Comparison of ENCODE assay signal across 8 mouse cellular contexts in the genomic region with DNA sequence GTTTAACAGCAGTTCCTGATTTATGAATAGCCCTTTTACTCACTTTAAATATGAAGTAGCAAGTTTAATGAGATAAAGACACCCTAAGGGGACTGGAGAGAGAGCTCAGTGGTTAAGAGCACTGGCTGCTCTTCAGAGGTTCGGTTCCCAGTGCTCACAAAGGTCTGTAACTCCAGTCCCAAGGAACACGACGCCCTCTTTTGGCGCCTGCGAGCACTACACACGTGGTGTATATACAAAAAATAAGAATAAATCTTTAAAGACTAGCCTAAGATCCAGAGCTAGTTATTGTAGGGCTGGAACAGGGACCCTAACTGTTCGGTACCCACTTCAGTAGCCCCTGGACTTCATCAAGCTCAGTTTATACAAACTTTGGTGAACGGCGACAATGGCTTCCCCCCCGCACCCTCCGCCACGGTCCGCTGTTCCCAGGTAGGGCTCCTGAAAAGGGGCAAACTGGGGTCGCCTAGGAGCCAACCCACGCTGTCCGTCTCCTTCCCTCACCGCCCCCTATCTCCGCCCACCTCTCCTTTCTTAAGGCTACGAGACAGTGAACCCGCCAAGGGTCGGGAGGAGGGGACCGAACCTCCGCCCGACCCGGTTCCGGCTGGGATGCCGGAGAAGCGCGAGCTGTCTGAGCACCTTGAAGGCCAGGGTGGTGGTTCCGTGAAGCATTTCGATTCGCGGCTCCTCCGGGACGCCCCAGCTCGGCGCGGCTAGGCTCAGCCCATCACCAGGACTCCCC. TPM values are rescaled to one million over a fixed set of nuclear protein-coding genes. Genes with fewer than 3 reads are reported as not detected.
DNase-seq lines count a peak whose midpoint lies in the region; ATAC-seq lines count a peak whose summit lies in the region.

No protein-coding gene starts in this region.

- WGBS in heart, embryonic 12.5 days = 2% methylated on average over 38 of the region's 38 CpGs
- WGBS in embryonic facial prominence, embryonic 11.5 days = 3% methylated on average over 38 of the region's 38 CpGs
- 2% methylated on average over 38 of the region's 38 CpGs for WGBS in intestine, embryonic 16.5 days
- WGBS in midbrain, embryonic 16.5 days = 1% methylated on average over 38 of the region's 38 CpGs

- peak; percentile 45 for ATAC-seq in heart, embryonic 12.5 days (ENCODE audit: insufficient number of reproducible peaks, low FRiP score)
- ATAC-seq in embryonic facial prominence, embryonic 11.5 days (replicated peaks; ENCODE audit: insufficient number of reproducible peaks, low FRiP score, low TSS enrichment, low read depth) = peak; percentile 40
- peak; percentile 60 for ATAC-seq in intestine, embryonic 16.5 days
- peak; percentile 71 for ATAC-seq in midbrain, embryonic 16.5 days

- peak overlapping the region; percentile 85 for H3K4me2 ChIP-seq in heart, embryonic 12.5 days
- H3K4me2 ChIP-seq in embryonic facial prominence, embryonic 11.5 days (ENCODE audit: low read depth, low read length) = peak overlapping the region; percentile 67
- H3K4me2 ChIP-seq in intestine, embryonic 16.5 days (ENCODE audit: low read depth, low read length) = peak overlapping the region; percentile 80
- H3K4me2 ChIP-seq in midbrain, embryonic 16.5 days (ENCODE audit: low read length) = peak overlapping the region; percentile 87

- intact Hi-C loops in heart, postnatal 25 days (cut with DNase I) = no loop called here

- no peak for DNase-seq in heart, postnatal 25 days (ENCODE audit: low spot score)
- peak; percentile 54 for DNase-seq in CD4-positive, CD25-positive, alpha-beta regulatory T cell, adult 2 months (ENCODE audit: low read depth, low spot score)
- DNase-seq in embryonic facial prominence, embryonic 11.5 days (ENCODE audit: low spot score) = peak; percentile 41
- DNase-seq in spleen, postnatal 14 days (ENCODE audit: low spot score in 2 of 2) = no peak
- no peak for DNase-seq in left cerebral cortex, adult 11 months (ENCODE audit: low spot score)

- no peaks in the 10 kb centered on the region for H3K27me3 ChIP-seq in heart, embryonic 12.5 days (replicated peaks)
- H3K27me3 ChIP-seq in embryonic facial prominence, embryonic 11.5 days (ENCODE audit: control insufficient read depth, insufficient read depth, low read length) = no peaks in the 10 kb centered on the region
- H3K27me3 ChIP-seq in intestine, embryonic 16.5 days (replicated peaks; ENCODE audit: control insufficient read depth, insufficient read depth, low read length) = no peaks in the 10 kb centered on the region
- no peaks in the 10 kb centered on the region for H3K27me3 ChIP-seq in midbrain, embryonic 16.5 days (ENCODE audit: control insufficient read depth, insufficient read depth, low read depth, low read length)

- peak overlapping the region; percentile 72 for H3K4me3 ChIP-seq in heart, embryonic 12.5 days
- H3K4me3 ChIP-seq in embryonic facial prominence, embryonic 11.5 days (ENCODE audit: low read depth, low read length) = peak overlapping the region; percentile 87
- peak overlapping the region; percentile 91 for H3K4me3 ChIP-seq in intestine, embryonic 16.5 days (ENCODE audit: low read length)
- H3K4me3 ChIP-seq in midbrain, embryonic 16.5 days (ENCODE audit: low read depth, low read length) = peak overlapping the region; percentile 54

- peak overlapping the region; percentile 94 for H3K9ac ChIP-seq in heart, embryonic 12.5 days
- H3K9ac ChIP-seq in embryonic facial prominence, embryonic 11.5 days (replicated peaks; ENCODE audit: low read length) = peak overlapping the region; percentile 90
- peak overlapping the region; percentile 93 for H3K9ac ChIP-seq in intestine, embryonic 16.5 days (ENCODE audit: low read depth, low read length)
- peak overlapping the region; percentile 72 for H3K9ac ChIP-seq in midbrain, embryonic 16.5 days (ENCODE audit: low read depth, low read length)

- H3K36me3 ChIP-seq in heart, embryonic 12.5 days = peaks cover 35% of the 10 kb centered on the region
- peaks cover 2% of the 10 kb centered on the region for H3K36me3 ChIP-seq in embryonic facial prominence, embryonic 11.5 days (replicated peaks; ENCODE audit: control insufficient read depth, insufficient read depth, low read depth, low read length)
- H3K36me3 ChIP-seq in intestine, embryonic 16.5 days (ENCODE audit: control insufficient read depth, insufficient read depth, low read length) = peaks cover 5% of the 10 kb centered on the region; the same call in 1 of the 2 replicates
- H3K36me3 ChIP-seq in midbrain, embryonic 16.5 days (ENCODE audit: control insufficient read depth, insufficient read depth, low read length) = peaks cover 7% of the 10 kb centered on the region; the same call in 1 of the 2 replicates

- H3K9me3 ChIP-seq in heart, embryonic 12.5 days (replicated peaks) = no peaks in the 10 kb centered on the region
- H3K9me3 ChIP-seq in embryonic facial prominence, embryonic 11.5 days (replicated peaks; ENCODE audit: control insufficient read depth, low read length) = no peaks in the 10 kb centered on the region
- H3K9me3 ChIP-seq in intestine, embryonic 16.5 days (ENCODE audit: control insufficient read depth, low read length) = no peaks in the 10 kb centered on the region
- no peaks in the 10 kb centered on the region for H3K9me3 ChIP-seq in midbrain, embryonic 16.5 days (replicated peaks; ENCODE audit: control insufficient read depth, low read length, poor library complexity, severe bottlenecking)

- peaks cover 12% of the 10 kb centered on the region for H3K4me1 ChIP-seq in heart, embryonic 12.5 days (replicated peaks)
- no peaks in the 10 kb centered on the region for H3K4me1 ChIP-seq in embryonic facial prominence, embryonic 11.5 days (ENCODE audit: control insufficient read depth, insufficient read depth, low read length)
- peaks cover 5% of the 10 kb centered on the region; the same call in 1 of the 2 replicates for H3K4me1 ChIP-seq in intestine, embryonic 16.5 days (ENCODE audit: control insufficient read depth, insufficient read depth, low read length)
- peaks cover 11% of the 10 kb centered on the region for H3K4me1 ChIP-seq in midbrain, embryonic 16.5 days (ENCODE audit: control insufficient read depth, insufficient read depth, low read length)

- H3K27ac ChIP-seq in heart, embryonic 12.5 days (ENCODE audit: poor library complexity, severe bottlenecking) = peak overlapping the region; percentile 65; the same call in 1 of the 2 replicates
- H3K27ac ChIP-seq in embryonic facial prominence, embryonic 11.5 days (replicated peaks; ENCODE audit: low read depth, low read length) = peak overlapping the region; percentile 52
- peak overlapping the region; percentile 76 for H3K27ac ChIP-seq in intestine, embryonic 16.5 days (ENCODE audit: low read length)
- peak overlapping the region; percentile 81 for H3K27ac ChIP-seq in midbrain, embryonic 16.5 days (ENCODE audit: low read length)

RNA-seq across cellular contexts. Expression of gene Psmb5, which starts 0.5 kb away (rescaled TPM):
- 300 and 308 TPM in 2 replicates for polyA plus RNA-seq in heart, embryonic 12.5 days (2016; fragmentation: Nextera tagmentation; extraction: Ambion mirVana)
- total RNA-seq in heart, postnatal 25 days (2021) = 100 to 1,000 TPM; 195 to 201 TPM
- polyA plus RNA-seq in embryonic facial prominence, embryonic 11.5 days (2014; fragmentation: Nextera tagmentation; extraction: Ambion mirVana) = 404 and 462 TPM in 2 replicates
- 358 and 395 TPM in 2 replicates for polyA plus RNA-seq in intestine, embryonic 16.5 days (2015; fragmentation: Nextera tagmentation; extraction: Ambion mirVana)
- 412 and 432 TPM in 2 replicates for polyA plus RNA-seq in midbrain, embryonic 16.5 days (2015; fragmentation: Nextera tagmentation; extraction: Ambion mirVana)

RNA-seq across cellular contexts. Expression of gene Psmb11, which starts 3.9 kb away (rescaled TPM):
- not detected in 2 replicates for polyA plus RNA-seq in heart, embryonic 12.5 days (2016; fragmentation: Nextera tagmentation; extraction: Ambion mirVana)
- total RNA-seq in heart, postnatal 25 days (2021) = not detected
- polyA plus RNA-seq in embryonic facial prominence, embryonic 11.5 days (2014; fragmentation: Nextera tagmentation; extraction: Ambion mirVana) = not detected in 2 replicates
- polyA plus RNA-seq in intestine, embryonic 16.5 days (2015; fragmentation: Nextera tagmentation; extraction: Ambion mirVana) = not detected in 2 replicates
- polyA plus RNA-seq in midbrain, embryonic 16.5 days (2015; fragmentation: Nextera tagmentation; extraction: Ambion mirVana) = 0.06 TPM in 1 of 2 replicates, not detected in the other

RNA-seq across cellular contexts. Expression of gene 4931414P19Rik, which starts 11.5 kb away (rescaled TPM):
- polyA plus RNA-seq in heart, embryonic 12.5 days (2016; fragmentation: Nextera tagmentation; extraction: Ambion mirVana) = 6.4 and 6.8 TPM in 2 replicates
- total RNA-seq in heart, postnatal 25 days (2021) = 1 to 10 TPM; 3.7 to 4.0 TPM
- 5.1 and 7.7 TPM in 2 replicates for polyA plus RNA-seq in embryonic facial prominence, embryonic 11.5 days (2014; fragmentation: Nextera tagmentation; extraction: Ambion mirVana)
- 6.0 and 7.8 TPM in 2 replicates for polyA plus RNA-seq in intestine, embryonic 16.5 days (2015; fragmentation: Nextera tagmentation; extraction: Ambion mirVana)
- 5.2 and 5.6 TPM in 2 replicates for polyA plus RNA-seq in midbrain, embryonic 16.5 days (2015; fragmentation: Nextera tagmentation; extraction: Ambion mirVana)

RNA-seq across cellular contexts. Expression of gene Gm17606, which starts 23.4 kb away (rescaled TPM):
- polyA plus RNA-seq in heart, embryonic 12.5 days (2016; fragmentation: Nextera tagmentation; extraction: Ambion mirVana) = not detected in 2 replicates
- not detected for total RNA-seq in heart, postnatal 25 days (2021)
- polyA plus RNA-seq in embryonic facial prominence, embryonic 11.5 days (2014; fragmentation: Nextera tagmentation; extraction: Ambion mirVana) = not detected in 2 replicates
- not detected in 2 replicates for polyA plus RNA-seq in intestine, embryonic 16.5 days (2015; fragmentation: Nextera tagmentation; extraction: Ambion mirVana)
- not detected in 2 replicates for polyA plus RNA-seq in midbrain, embryonic 16.5 days (2015; fragmentation: Nextera tagmentation; extraction: Ambion mirVana)

RNA-seq across cellular contexts. Expression of gene Cdh24, which starts 23.8 kb away (rescaled TPM):
- polyA plus RNA-seq in heart, embryonic 12.5 days (2016; fragmentation: Nextera tagmentation; extraction: Ambion mirVana) = 3.1 and 3.3 TPM in 2 replicates
- total RNA-seq in heart, postnatal 25 days (2021) = under 1 TPM; 0.31 to 0.39 TPM
- 6.2 and 6.3 TPM in 2 replicates for polyA plus RNA-seq in embryonic facial prominence, embryonic 11.5 days (2014; fragmentation: Nextera tagmentation; extraction: Ambion mirVana)
- polyA plus RNA-seq in intestine, embryonic 16.5 days (2015; fragmentation: Nextera tagmentation; extraction: Ambion mirVana) = 1.5 and 1.7 TPM in 2 replicates
- 9.6 and 11.2 TPM in 2 replicates for polyA plus RNA-seq in midbrain, embryonic 16.5 days (2015; fragmentation: Nextera tagmentation; extraction: Ambion mirVana)

Comparison
In these comparisons a context has a peak if more than half of its experiments do, and no peak if none do; other contexts are left out.
1. DNase-seq: peak in CD4-positive, CD25-positive, alpha-beta regulatory T cell, adult 2 months (single experiment) and embryonic facial prominence, embryonic 11.5 days (single experiment); none in heart, postnatal 25 days (single experiment), spleen, postnatal 14 days (0 of 2) and left cerebral cortex, adult 11 months (single experiment).
2. Peak in every context shown above with its lines, with median percentiles within 50 percentile points of each other: ATAC-seq, H3K27ac ChIP-seq, H3K4me2 ChIP-seq, H3K4me3 ChIP-seq and H3K9ac ChIP-seq.